Mouse (Mus musculus): ENCODE data around the gene Slc8a1. TPM values are rescaled to one million over a fixed set of nuclear protein-coding genes. Genes with fewer than 3 reads are reported as not detected.

Slc8a1 gene
- polyA plus RNA-seq, 1 experiment from 2014 or later: 8.1 TPM

DNA sequence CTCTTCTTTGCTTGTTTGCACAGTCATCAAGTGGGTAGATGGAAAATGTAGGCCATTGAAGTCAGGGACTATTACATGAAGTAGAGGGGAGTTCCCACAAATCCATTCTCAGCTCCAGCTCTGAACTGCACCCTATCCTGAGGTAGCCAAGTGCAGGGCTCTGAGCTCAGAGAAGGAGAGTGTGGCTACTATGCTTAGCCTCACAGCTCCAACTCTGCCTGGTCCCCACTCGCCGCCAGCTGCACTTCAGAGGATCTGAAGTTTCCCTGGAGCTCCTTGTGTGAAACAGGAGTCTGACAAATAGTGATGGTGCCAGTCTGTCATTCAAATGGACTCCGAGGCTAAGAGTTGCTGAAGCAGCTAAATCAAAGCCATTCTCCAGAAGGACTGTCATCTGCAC, 282.9 kb downstream of the Slc8a1 start:
- Histone ChIP-seq H3K4me1 (ENCODE audit: insufficient read depth) (no peaks in the 10 kb centered on the region), H3K27me3 (ENCODE audit: insufficient read depth, low read length) (no peaks in the 10 kb centered on the region), H3K4me2 (no peak overlapping the region), H3K9ac (no peak overlapping the region), H3K9me3 (ENCODE audit: low read depth, low read length) (no peaks in the 10 kb centered on the region), H3K36me3 (ENCODE audit: insufficient read depth) (no peaks in the 10 kb centered on the region), H3K27ac (ENCODE audit: low read depth) (no peak overlapping the region), H3K4me3 (ENCODE audit: low read depth, low read length) (no peak overlapping the region)
- DNase-seq: no peak
- WGBS: 59% methylated on average over 3 of the region's 3 CpGs
- peak; percentile 31; the same call in 1 of the 2 replicates for ATAC-seq (ENCODE audit: insufficient read depth)
- TF ChIP-seq CTCF (IDR thresholded peaks at IDR 0.05; ENCODE audit: low read depth): no peak

DNA sequence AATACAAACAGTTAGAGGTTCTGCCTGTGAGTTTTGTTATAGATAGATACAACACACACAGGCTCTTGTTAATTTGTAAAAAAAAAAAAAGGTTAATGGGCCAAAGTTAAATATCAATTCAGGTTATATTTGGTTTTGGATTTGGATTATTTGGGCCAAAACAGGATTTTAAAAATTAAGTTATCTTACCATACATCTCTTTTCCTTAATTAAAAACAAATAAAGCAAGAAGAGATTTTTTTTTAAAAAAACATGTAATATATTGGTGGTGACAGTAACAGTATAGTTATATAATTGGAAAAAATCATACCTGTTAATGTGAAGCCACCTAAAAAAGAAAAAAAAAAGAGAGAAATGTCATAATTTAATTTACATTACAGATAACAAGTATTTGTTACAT, 296.7 kb downstream of the Slc8a1 start, which contains the start of gene Gm11096:
TSS of gene Gm11096 (plus strand) at position 301 of the 400 bp plus-strand sequence.
- H3K27me3 ChIP-seq (ENCODE audit: insufficient read depth, low read length): no peaks in the 10 kb centered on the region
- DNase-seq (no peak), ATAC-seq (ENCODE audit: insufficient read depth) (no peak)
- H3K4me3 ChIP-seq (ENCODE audit: low read depth, low read length): no peak within 1 kb of the TSS
- no peak within 1 kb of the TSS for H3K9ac ChIP-seq
- no peaks in the 10 kb centered on the region for H3K9me3 ChIP-seq (ENCODE audit: low read depth, low read length)
- no peak within 1 kb of the TSS for H3K4me2 ChIP-seq
- no peaks in the 10 kb centered on the region for H3K4me1 ChIP-seq (ENCODE audit: insufficient read depth)
- no peaks in the 10 kb centered on the region for H3K36me3 ChIP-seq (ENCODE audit: insufficient read depth)
- H3K27ac ChIP-seq (ENCODE audit: low read depth): no peak within 1 kb of the TSS
- no peak for TF ChIP-seq CTCF (IDR thresholded peaks at IDR 0.05; ENCODE audit: low read depth)

DNA sequence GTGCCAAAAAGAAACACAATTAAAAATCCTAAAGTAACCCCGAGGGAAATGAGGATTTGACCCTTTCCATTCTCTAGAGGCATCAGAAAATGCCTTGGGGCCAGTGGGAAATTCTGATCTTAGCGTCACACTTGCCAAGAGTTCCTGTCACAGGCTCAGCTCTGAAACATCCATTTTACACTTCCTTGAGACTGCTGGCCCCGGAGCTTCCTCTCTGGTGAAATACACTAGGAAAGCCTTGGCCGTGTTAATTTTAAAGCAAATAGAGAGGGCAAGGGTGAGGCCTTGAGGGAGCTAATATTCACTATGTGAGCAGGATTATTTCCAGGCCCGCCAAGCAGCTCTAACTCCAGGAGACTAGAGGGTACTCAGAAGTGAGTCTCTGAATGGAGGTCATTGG, 305.0 kb downstream of the Slc8a1 start:
- ATAC-seq (ENCODE audit: insufficient read depth) (no peak; the same call in 1 of the 2 replicates), DNase-seq (peak; percentile 28)
- no peaks in the 10 kb centered on the region for H3K27me3 ChIP-seq (ENCODE audit: insufficient read depth, low read length)
- no peak overlapping the region for H3K4me2 ChIP-seq
- no peaks in the 10 kb centered on the region for H3K4me1 ChIP-seq (ENCODE audit: insufficient read depth)
- H3K9me3 ChIP-seq (ENCODE audit: low read depth, low read length): no peaks in the 10 kb centered on the region
- 40% methylated on average over 5 of the region's 5 CpGs for WGBS
- no peaks in the 10 kb centered on the region for H3K36me3 ChIP-seq (ENCODE audit: insufficient read depth)
- TF ChIP-seq CTCF (IDR thresholded peaks at IDR 0.05; ENCODE audit: low read depth): no peak
- no peak overlapping the region for H3K27ac ChIP-seq (ENCODE audit: low read depth)
- H3K9ac ChIP-seq: no peak overlapping the region
- H3K4me3 ChIP-seq (ENCODE audit: low read depth, low read length): no peak overlapping the region

- Histone ChIP-seq H3K9me3 (ENCODE audit: low read depth, low read length) (no peaks in the 10 kb centered on the region), H3K36me3 (ENCODE audit: insufficient read depth) (no peaks in the 10 kb centered on the region), H3K9ac (no peak overlapping the region), H3K27ac (ENCODE audit: low read depth) (no peak overlapping the region), H3K4me1 (ENCODE audit: insufficient read depth) (no peaks in the 10 kb centered on the region), H3K27me3 (ENCODE audit: insufficient read depth, low read length) (no peaks in the 10 kb centered on the region), H3K4me3 (ENCODE audit: low read depth, low read length) (no peak overlapping the region), H3K4me2 (no peak overlapping the region)
- DNase-seq (no peak), ATAC-seq (ENCODE audit: insufficient read depth) (no peak)
- no peak for TF ChIP-seq CTCF (IDR thresholded peaks at IDR 0.05; ENCODE audit: low read depth)
- 88% methylated on average over 2 of the region's 2 CpGs for WGBS
These were observed 305.4 kb downstream of the Slc8a1 start for GRCm38 (mm10) chr17:81432733-81433132.

- TF ChIP-seq CTCF (IDR thresholded peaks at IDR 0.05; ENCODE audit: low read depth): no peak
- no peaks in the 10 kb centered on the region for H3K9me3 ChIP-seq (ENCODE audit: low read depth, low read length)
- no peaks in the 10 kb centered on the region for H3K4me1 ChIP-seq (ENCODE audit: insufficient read depth)
- ATAC-seq (ENCODE audit: insufficient read depth) (no peak), DNase-seq (no peak)
- peaks cover 5% of the 10 kb centered on the region; the same call in 1 of the 2 replicates for H3K36me3 ChIP-seq (ENCODE audit: insufficient read depth)
- no peak overlapping the region for H3K9ac ChIP-seq
- 88% methylated on average over 7 of the region's 7 CpGs for WGBS
- H3K27me3 ChIP-seq (ENCODE audit: insufficient read depth, low read length): no peaks in the 10 kb centered on the region
- no peak overlapping the region for H3K4me2 ChIP-seq
- no peak overlapping the region for H3K4me3 ChIP-seq (ENCODE audit: low read depth, low read length)
- H3K27ac ChIP-seq (ENCODE audit: low read depth): no peak overlapping the region
These were observed 310.9 kb downstream of the Slc8a1 start for GRCm38 (mm10) chr17:81427245-81427644.

GRCm38 (mm10) chr17:81424256-81424912, 313.8 kb downstream of the Slc8a1 start:
- Histone ChIP-seq H3K27ac (ENCODE audit: low read depth) (no peak overlapping the region), H3K4me1 (ENCODE audit: insufficient read depth) (no peaks in the 10 kb centered on the region), H3K9me3 (ENCODE audit: low read depth, low read length) (no peaks in the 10 kb centered on the region), H3K36me3 (ENCODE audit: insufficient read depth) (peaks cover 5% of the 10 kb centered on the region; the same call in 1 of the 2 replicates), H3K9ac (no peak overlapping the region), H3K4me2 (no peak overlapping the region), H3K27me3 (ENCODE audit: insufficient read depth, low read length) (no peaks in the 10 kb centered on the region), H3K4me3 (ENCODE audit: low read depth, low read length) (no peak overlapping the region)
- ATAC-seq (ENCODE audit: insufficient read depth) (no peak), DNase-seq (no peak)
- no peak for TF ChIP-seq CTCF (IDR thresholded peaks at IDR 0.05; ENCODE audit: low read depth)
- 42% methylated on average over 10 of the region's 10 CpGs for WGBS

- H3K27me3 ChIP-seq (ENCODE audit: insufficient read depth, low read length): no peaks in the 10 kb centered on the region
- no peaks in the 10 kb centered on the region for H3K4me1 ChIP-seq (ENCODE audit: insufficient read depth)
- H3K4me3 ChIP-seq (ENCODE audit: low read depth, low read length): no peak overlapping the region
- WGBS: 65% methylated on average over 10 of the region's 10 CpGs
- TF ChIP-seq CTCF (IDR thresholded peaks at IDR 0.05; ENCODE audit: low read depth): no peak
- H3K36me3 ChIP-seq (ENCODE audit: insufficient read depth): no peaks in the 10 kb centered on the region; the same call in 1 of the 2 replicates
- H3K9ac ChIP-seq: no peak overlapping the region
- DNase-seq (peak; percentile 56), ATAC-seq (ENCODE audit: insufficient read depth) (peak; percentile 49; the same call in 1 of the 2 replicates)
- no peaks in the 10 kb centered on the region for H3K9me3 ChIP-seq (ENCODE audit: low read depth, low read length)
- H3K27ac ChIP-seq (ENCODE audit: low read depth): peak overlapping the region; percentile 33; the same call in 1 of the 2 replicates
- no peak overlapping the region for H3K4me2 ChIP-seq
These were observed 318.2 kb downstream of the Slc8a1 start for GRCm38 (mm10) chr17:81419802-81420459.

Measured in lung, embryonic 14.5 days (tissue).